Mouse (Mus musculus): Measurements from ENCODE around the gene Mrs2.

The Mrs2 gene

DNA sequence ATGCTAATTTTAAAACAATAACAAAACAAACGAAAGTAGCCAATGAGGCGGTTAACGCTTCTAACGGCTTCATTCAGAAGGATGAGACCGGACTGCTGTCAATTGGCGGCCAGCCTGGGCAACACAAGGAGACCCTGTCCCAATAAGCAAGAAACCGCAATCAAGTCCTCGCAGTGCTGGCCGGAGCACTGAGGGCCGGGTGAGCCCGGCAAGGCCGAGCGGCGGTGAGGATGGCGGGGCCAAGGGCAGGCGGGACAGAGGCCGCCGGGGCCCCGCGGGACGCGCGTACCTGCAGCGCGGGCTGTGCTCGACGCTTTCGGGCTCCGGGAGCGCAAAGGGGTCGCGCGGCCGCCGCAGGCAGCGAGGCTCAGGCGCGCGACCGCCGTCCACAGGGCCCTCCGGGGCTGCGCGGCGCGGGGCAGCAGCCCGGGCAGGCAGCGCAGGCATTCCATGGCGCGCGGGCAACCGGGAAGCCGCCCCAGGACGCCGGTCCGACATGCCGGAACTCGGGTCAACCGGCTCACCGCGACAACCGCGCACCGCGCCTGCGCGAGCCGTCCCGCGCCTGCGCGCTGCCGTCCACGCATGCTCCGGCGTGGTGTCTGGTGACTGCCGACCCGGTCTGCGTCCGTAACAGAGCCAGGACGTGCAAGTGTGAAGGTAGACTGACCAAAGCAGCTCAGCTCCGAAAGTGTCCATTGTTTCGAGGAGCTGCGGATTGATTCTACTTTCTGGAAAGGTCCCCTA, at the start of gene Mrs2:
Mrs2 (minus strand) TSS at position 587 of the 747 bp plus-strand sequence.
- peaks cover 23% of the 10 kb centered on the region for H3K27me3 ChIP-seq (ENCODE audit: insufficient read depth, low read length)
- no peaks in the 10 kb centered on the region for H3K9me3 ChIP-seq (ENCODE audit: low read length)
- no peak for TF ChIP-seq CTCF (conservative IDR thresholded peaks at IDR 0.05; ENCODE audit: low read length)
- no peak for TF ChIP-seq POU5F1 (IDR thresholded peaks at IDR 0.05; ENCODE audit: borderline replicate concordance, low read length)
- TF ChIP-seq NANOG (IDR thresholded peaks at IDR 0.05; ENCODE audit: borderline replicate concordance, low read length): no peak
- H3K36me3 ChIP-seq (ENCODE audit: insufficient read depth, low read length): peaks cover 17% of the 10 kb centered on the region
- H3K4me3 ChIP-seq (replicated peaks; ENCODE audit: low read length): peak within 1 kb of the TSS; percentile 83
- H3K4me1 ChIP-seq (replicated peaks; ENCODE audit: low read depth, low read length): peaks cover 17% of the 10 kb centered on the region

GRCm38 (mm10) chr13:25069765-25070164, 49.6 kb upstream of the Mrs2 start:
- TF ChIP-seq CTCF (conservative IDR thresholded peaks at IDR 0.05; ENCODE audit: low read length) (no peak), POU5F1 (IDR thresholded peaks at IDR 0.05; ENCODE audit: borderline replicate concordance, low read length) (no peak), NANOG (IDR thresholded peaks at IDR 0.05; ENCODE audit: borderline replicate concordance, low read length) (no peak)
- no peak overlapping the region for H3K4me3 ChIP-seq (replicated peaks; ENCODE audit: low read length)
- no peaks in the 10 kb centered on the region for H3K4me1 ChIP-seq (replicated peaks; ENCODE audit: low read depth, low read length)
- H3K9me3 ChIP-seq (ENCODE audit: low read length): no peaks in the 10 kb centered on the region
- no peaks in the 10 kb centered on the region for H3K36me3 ChIP-seq (ENCODE audit: insufficient read depth, low read length)
- no peaks in the 10 kb centered on the region for H3K27me3 ChIP-seq (ENCODE audit: insufficient read depth, low read length)

GRCm38 (mm10) chr13:25067183-25067582, 47.0 kb upstream of the Mrs2 start:
- Histone ChIP-seq H3K9me3 (ENCODE audit: low read length) (no peaks in the 10 kb centered on the region), H3K27me3 (ENCODE audit: insufficient read depth, low read length) (no peaks in the 10 kb centered on the region), H3K4me3 (replicated peaks; ENCODE audit: low read length) (no peak overlapping the region), H3K4me1 (replicated peaks; ENCODE audit: low read depth, low read length) (peaks cover 3% of the 10 kb centered on the region; the same call in 1 of the 2 replicates), H3K36me3 (ENCODE audit: insufficient read depth, low read length) (no peaks in the 10 kb centered on the region)
- TF ChIP-seq NANOG (IDR thresholded peaks at IDR 0.05; ENCODE audit: borderline replicate concordance, low read length) (no peak), CTCF (conservative IDR thresholded peaks at IDR 0.05; ENCODE audit: low read length) (no peak), POU5F1 (IDR thresholded peaks at IDR 0.05; ENCODE audit: borderline replicate concordance, low read length) (no peak)

DNA sequence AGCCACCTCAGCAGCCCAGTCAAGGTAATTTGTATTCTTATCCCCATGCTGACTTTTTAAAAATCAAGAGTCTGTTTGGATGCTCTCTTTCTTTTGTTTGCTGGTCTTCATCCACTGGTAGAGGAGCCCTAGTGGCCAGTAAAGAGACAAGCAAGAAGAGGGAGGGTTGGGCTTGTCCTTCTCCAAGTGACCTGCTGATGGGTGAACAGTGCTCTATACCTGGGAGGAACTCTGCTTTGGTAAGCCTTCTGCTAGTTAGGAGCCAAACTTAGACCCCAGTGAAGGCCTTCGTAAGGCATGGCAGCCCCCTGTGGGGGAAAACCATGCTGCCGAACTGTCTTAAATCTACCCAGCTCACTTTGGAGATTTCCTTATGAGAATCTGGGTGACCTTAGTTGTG, 46.5 kb upstream of the Mrs2 start:
- no peak for TF ChIP-seq POU5F1 (IDR thresholded peaks at IDR 0.05; ENCODE audit: borderline replicate concordance, low read length)
- TF ChIP-seq CTCF (conservative IDR thresholded peaks at IDR 0.05; ENCODE audit: low read length): no peak
- no peak for TF ChIP-seq NANOG (IDR thresholded peaks at IDR 0.05; ENCODE audit: borderline replicate concordance, low read length)
- H3K27me3 ChIP-seq (ENCODE audit: insufficient read depth, low read length): no peaks in the 10 kb centered on the region
- H3K9me3 ChIP-seq (ENCODE audit: low read length): no peaks in the 10 kb centered on the region
- H3K36me3 ChIP-seq (ENCODE audit: insufficient read depth, low read length): no peaks in the 10 kb centered on the region
- peaks cover 3% of the 10 kb centered on the region; the same call in 1 of the 2 replicates for H3K4me1 ChIP-seq (replicated peaks; ENCODE audit: low read depth, low read length)
- no peak overlapping the region for H3K4me3 ChIP-seq (replicated peaks; ENCODE audit: low read length)

GRCm38 (mm10) chr13:25055873-25056667, 35.9 kb upstream of the Mrs2 start, which contains the start of gene Dcdc2a:
TSS of gene Dcdc2a (plus strand) at chr13:25056004.
- no peak for TF ChIP-seq POU5F1 (IDR thresholded peaks at IDR 0.05; ENCODE audit: borderline replicate concordance, low read length)
- no peak for TF ChIP-seq CTCF (conservative IDR thresholded peaks at IDR 0.05; ENCODE audit: low read length)
- no peak for TF ChIP-seq NANOG (IDR thresholded peaks at IDR 0.05; ENCODE audit: borderline replicate concordance, low read length)

DNA sequence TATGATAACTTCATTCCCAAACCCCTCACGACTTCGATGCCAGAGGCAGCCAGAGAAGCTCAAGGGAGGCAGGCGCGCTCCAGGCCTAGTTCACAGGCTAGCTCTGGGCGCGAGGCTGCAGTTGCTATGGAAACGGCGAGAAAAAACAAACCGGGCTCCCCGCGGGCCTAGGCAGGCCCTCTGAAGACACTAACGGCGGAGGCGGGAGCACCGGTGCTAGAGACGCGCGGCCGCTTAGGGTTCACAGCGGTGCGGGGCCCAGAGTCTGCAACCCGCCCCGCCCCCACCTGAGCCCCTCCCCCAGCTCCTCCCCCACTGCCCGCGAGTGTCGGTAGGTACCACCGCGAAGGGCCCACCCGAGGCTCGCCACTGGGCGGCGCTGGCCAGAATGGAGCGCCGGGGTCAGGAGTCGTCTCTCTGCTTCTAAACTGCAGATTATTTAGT, 35.0 kb upstream of the Mrs2 start:
- Histone ChIP-seq H3K36me3 (ENCODE audit: insufficient read depth, low read length) (no peaks in the 10 kb centered on the region), H3K9me3 (ENCODE audit: low read length) (peaks cover 42% of the 10 kb centered on the region), H3K27me3 (ENCODE audit: insufficient read depth, low read length) (peaks cover 38% of the 10 kb centered on the region), H3K4me1 (replicated peaks; ENCODE audit: low read depth, low read length) (peaks cover 14% of the 10 kb centered on the region), H3K4me3 (replicated peaks; ENCODE audit: low read length) (peak overlapping the region; percentile 80)
- no peak for TF ChIP-seq POU5F1 (IDR thresholded peaks at IDR 0.05; ENCODE audit: borderline replicate concordance, low read length)
- no peak for TF ChIP-seq NANOG (IDR thresholded peaks at IDR 0.05; ENCODE audit: borderline replicate concordance, low read length)
- 0 out of 2 replicates have a peak, but pooled peaks have one; percentile 7 for TF ChIP-seq CTCF (conservative IDR thresholded peaks at IDR 0.05; ENCODE audit: low read length)

More at GRCm38 (mm10) chr13:25055873-25056667, 35.9 kb upstream of the Mrs2 start, which contains the start of gene Dcdc2a:
- Histone ChIP-seq H3K4me3 (replicated peaks; ENCODE audit: low read length) (peak within 1 kb of the TSS; percentile 80), H3K27me3 (ENCODE audit: insufficient read depth, low read length) (peaks cover 38% of the 10 kb centered on the region), H3K36me3 (ENCODE audit: insufficient read depth, low read length) (no peaks in the 10 kb centered on the region), H3K4me1 (replicated peaks; ENCODE audit: low read depth, low read length) (peaks cover 14% of the 10 kb centered on the region), H3K9me3 (ENCODE audit: low read length) (peaks cover 33% of the 10 kb centered on the region)

- H3K27me3 ChIP-seq (ENCODE audit: insufficient read depth, low read length): peaks cover 38% of the 10 kb centered on the region
- H3K4me1 ChIP-seq (replicated peaks; ENCODE audit: low read depth, low read length): peaks cover 14% of the 10 kb centered on the region
- H3K9me3 ChIP-seq (ENCODE audit: low read length): peaks cover 67% of the 10 kb centered on the region
- no peaks in the 10 kb centered on the region for H3K36me3 ChIP-seq (ENCODE audit: insufficient read depth, low read length)
- TF ChIP-seq NANOG (IDR thresholded peaks at IDR 0.05; ENCODE audit: borderline replicate concordance, low read length) (no peak), CTCF (conservative IDR thresholded peaks at IDR 0.05; ENCODE audit: low read length) (no peak), POU5F1 (IDR thresholded peaks at IDR 0.05; ENCODE audit: borderline replicate concordance, low read length) (no peak)
- peak overlapping the region; percentile 7; the same call in 1 of the 2 replicates for H3K4me3 ChIP-seq (replicated peaks; ENCODE audit: low read length)
These were observed 32.5 kb upstream of the Mrs2 start for GRCm38 (mm10) chr13:25052671-25053070.

GRCm38 (mm10) chr13:25039488-25039887, 19.3 kb upstream of the Mrs2 start:
- Histone ChIP-seq H3K9me3 (ENCODE audit: low read length) (peaks cover 21% of the 10 kb centered on the region), H3K36me3 (ENCODE audit: insufficient read depth, low read length) (no peaks in the 10 kb centered on the region), H3K27me3 (ENCODE audit: insufficient read depth, low read length) (no peaks in the 10 kb centered on the region), H3K4me3 (replicated peaks; ENCODE audit: low read length) (no peak overlapping the region), H3K4me1 (replicated peaks; ENCODE audit: low read depth, low read length) (no peaks in the 10 kb centered on the region)
- TF ChIP-seq CTCF (conservative IDR thresholded peaks at IDR 0.05; ENCODE audit: low read length) (no peak), NANOG (IDR thresholded peaks at IDR 0.05; ENCODE audit: borderline replicate concordance, low read length) (no peak), POU5F1 (IDR thresholded peaks at IDR 0.05; ENCODE audit: borderline replicate concordance, low read length) (no peak)

Measured in E14TG2a.4 (cell line).